Mouse (Mus musculus): ENCODE results near the gene Tcp11. TPM values are rescaled to one million over a fixed set of nuclear protein-coding genes. Genes with fewer than 3 reads are reported as not detected.

The Tcp11 gene
- polyA plus RNA-seq, 1 experiment: 5.0 TPM

GRCm38 (mm10) chr17:28025541-28025961, 54.9 kb downstream of the Tcp11 start:
- H3K27ac ChIP-seq (ENCODE audit: control insufficient read depth, insufficient read depth, low read length): no peak overlapping the region
- H3K36me3 ChIP-seq (ENCODE audit: control insufficient read depth, insufficient read depth, low read length): peaks cover 5% of the 10 kb centered on the region; the same call in 1 of the 2 replicates
- H3K4me1 ChIP-seq (replicated peaks; ENCODE audit: control insufficient read depth, insufficient read depth, low read length): peaks cover 24% of the 10 kb centered on the region
- H3K4me3 ChIP-seq (ENCODE audit: control insufficient read depth, insufficient read depth, low read length): no peak overlapping the region
- WGBS: 84% methylated on average over 5 of the region's 5 CpGs
- DNase-seq: no peak
- H3K27me3 ChIP-seq (ENCODE audit: control insufficient read depth, insufficient read depth, low read length): no peaks in the 10 kb centered on the region
- no peak for TF ChIP-seq CTCF (IDR thresholded peaks at IDR 0.05; ENCODE audit: borderline replicate concordance, control insufficient read depth, extremely low read depth, insufficient read depth, low read length, poor library complexity)
- no peak for TF ChIP-seq POLR2A (IDR thresholded peaks at IDR 0.05; ENCODE audit: control insufficient read depth, extremely low read depth, insufficient read depth, low read length, poor library complexity)

- H3K27ac ChIP-seq (ENCODE audit: control insufficient read depth, insufficient read depth, low read length): no peak overlapping the region
- H3K27me3 ChIP-seq (ENCODE audit: control insufficient read depth, insufficient read depth, low read length): no peaks in the 10 kb centered on the region
- no peak overlapping the region for H3K4me3 ChIP-seq (ENCODE audit: control insufficient read depth, insufficient read depth, low read length)
- no peak for DNase-seq
- peaks cover 5% of the 10 kb centered on the region; the same call in 1 of the 2 replicates for H3K36me3 ChIP-seq (ENCODE audit: control insufficient read depth, insufficient read depth, low read length)
- H3K4me1 ChIP-seq (replicated peaks; ENCODE audit: control insufficient read depth, insufficient read depth, low read length): peaks cover 40% of the 10 kb centered on the region
- TF ChIP-seq POLR2A (IDR thresholded peaks at IDR 0.05; ENCODE audit: control insufficient read depth, extremely low read depth, insufficient read depth, low read length, poor library complexity) (no peak), CTCF (IDR thresholded peaks at IDR 0.05; ENCODE audit: borderline replicate concordance, control insufficient read depth, extremely low read depth, insufficient read depth, low read length, poor library complexity) (no peak)
- WGBS: 77% methylated on average over 22 of the region's 22 CpGs
Measured at GRCm38 (mm10) chr17:28022854-28023655, 57.4 kb downstream of the Tcp11 start.

- no peak overlapping the region for H3K4me3 ChIP-seq (ENCODE audit: control insufficient read depth, insufficient read depth, low read length)
- H3K4me1 ChIP-seq (replicated peaks; ENCODE audit: control insufficient read depth, insufficient read depth, low read length): peaks cover 50% of the 10 kb centered on the region
- no peaks in the 10 kb centered on the region; the same call in 1 of the 2 replicates for H3K36me3 ChIP-seq (ENCODE audit: control insufficient read depth, insufficient read depth, low read length)
- no peak for TF ChIP-seq CTCF (IDR thresholded peaks at IDR 0.05; ENCODE audit: borderline replicate concordance, control insufficient read depth, extremely low read depth, insufficient read depth, low read length, poor library complexity)
- TF ChIP-seq POLR2A (IDR thresholded peaks at IDR 0.05; ENCODE audit: control insufficient read depth, extremely low read depth, insufficient read depth, low read length, poor library complexity): no peak
- H3K27ac ChIP-seq (ENCODE audit: control insufficient read depth, insufficient read depth, low read length): no peak overlapping the region
- 94% methylated on average over 10 of the region's 10 CpGs for WGBS
- DNase-seq: no peak
- no peaks in the 10 kb centered on the region for H3K27me3 ChIP-seq (ENCODE audit: control insufficient read depth, insufficient read depth, low read length)
Measured at GRCm38 (mm10) chr17:28021911-28022310, 58.5 kb downstream of the Tcp11 start.

- no peaks in the 10 kb centered on the region for H3K27me3 ChIP-seq (ENCODE audit: control insufficient read depth, insufficient read depth, low read length)
- peaks cover 66% of the 10 kb centered on the region for H3K4me1 ChIP-seq (replicated peaks; ENCODE audit: control insufficient read depth, insufficient read depth, low read length)
- no peaks in the 10 kb centered on the region for H3K36me3 ChIP-seq (ENCODE audit: control insufficient read depth, insufficient read depth, low read length)
- TF ChIP-seq POLR2A (IDR thresholded peaks at IDR 0.05; ENCODE audit: control insufficient read depth, extremely low read depth, insufficient read depth, low read length, poor library complexity) (no peak), CTCF (IDR thresholded peaks at IDR 0.05; ENCODE audit: borderline replicate concordance, control insufficient read depth, extremely low read depth, insufficient read depth, low read length, poor library complexity) (no peak)
- DNase-seq: no peak
- H3K4me3 ChIP-seq (ENCODE audit: control insufficient read depth, insufficient read depth, low read length): no peak overlapping the region
- WGBS: 89% methylated on average over 21 of the region's 21 CpGs
- H3K27ac ChIP-seq (ENCODE audit: control insufficient read depth, insufficient read depth, low read length): no peak overlapping the region
Measured at GRCm38 (mm10) chr17:28019785-28020696, 60.4 kb downstream of the Tcp11 start.

- TF ChIP-seq CTCF (IDR thresholded peaks at IDR 0.05; ENCODE audit: borderline replicate concordance, control insufficient read depth, extremely low read depth, insufficient read depth, low read length, poor library complexity) (no peak), POLR2A (IDR thresholded peaks at IDR 0.05; ENCODE audit: control insufficient read depth, extremely low read depth, insufficient read depth, low read length, poor library complexity) (no peak)
- Histone ChIP-seq H3K4me3 (ENCODE audit: control insufficient read depth, insufficient read depth, low read length) (no peak overlapping the region), H3K36me3 (ENCODE audit: control insufficient read depth, insufficient read depth, low read length) (no peaks in the 10 kb centered on the region), H3K27ac (ENCODE audit: control insufficient read depth, insufficient read depth, low read length) (no peak overlapping the region), H3K4me1 (replicated peaks; ENCODE audit: control insufficient read depth, insufficient read depth, low read length) (peaks cover 76% of the 10 kb centered on the region), H3K27me3 (ENCODE audit: control insufficient read depth, insufficient read depth, low read length) (no peaks in the 10 kb centered on the region)
- WGBS: 84% methylated on average over 11 of the region's 11 CpGs
- DNase-seq: no peak
Measured at GRCm38 (mm10) chr17:28018776-28019175, 61.7 kb downstream of the Tcp11 start.

- TF ChIP-seq POLR2A (IDR thresholded peaks at IDR 0.05; ENCODE audit: control insufficient read depth, extremely low read depth, insufficient read depth, low read length, poor library complexity): no peak
- no peak for TF ChIP-seq CTCF (IDR thresholded peaks at IDR 0.05; ENCODE audit: borderline replicate concordance, control insufficient read depth, extremely low read depth, insufficient read depth, low read length, poor library complexity)
- Histone ChIP-seq H3K36me3 (ENCODE audit: control insufficient read depth, insufficient read depth, low read length) (no peaks in the 10 kb centered on the region), H3K27me3 (ENCODE audit: control insufficient read depth, insufficient read depth, low read length) (no peaks in the 10 kb centered on the region), H3K4me1 (replicated peaks; ENCODE audit: control insufficient read depth, insufficient read depth, low read length) (peaks cover 76% of the 10 kb centered on the region), H3K4me3 (ENCODE audit: control insufficient read depth, insufficient read depth, low read length) (no peak overlapping the region), H3K27ac (ENCODE audit: control insufficient read depth, insufficient read depth, low read length) (no peak overlapping the region)
- no peak for DNase-seq
- WGBS: 88% methylated on average over 6 of the region's 6 CpGs
Measured at GRCm38 (mm10) chr17:28018344-28018743, 62.1 kb downstream of the Tcp11 start.

Other genes starting within 250 kb of the Tcp11 start
- 192 and 207 TPM in 2 replicates for gene Snrpc, start 242.5 kb downstream of the Tcp11 start, polyA plus RNA-seq (2012; rRNA removed)
- 4.4 and 4.7 TPM in 2 replicates for gene Uhrf1bp1, start 224.2 kb downstream of the Tcp11 start, polyA plus RNA-seq (2012; rRNA removed)
- 103 and 109 TPM in 2 replicates for gene Anks1, start 171.3 kb downstream of the Tcp11 start, polyA plus RNA-seq (2012; rRNA removed)
- gene Taf11, start 170.8 kb downstream of the Tcp11 start, polyA plus RNA-seq (2012; rRNA removed): 12.5 and 13.6 TPM in 2 replicates
- gene Scube3, start 61.5 kb upstream of the Tcp11 start, polyA plus RNA-seq (2012; rRNA removed): 1.6 and 3.0 TPM in 2 replicates
- 55.5 and 55.7 TPM in 2 replicates for gene Zfp523, start 96.5 kb upstream of the Tcp11 start, polyA plus RNA-seq (2012; rRNA removed)
- gene Def6, start 127.1 kb upstream of the Tcp11 start, polyA plus RNA-seq (2012; rRNA removed): 247 and 277 TPM in 2 replicates
- 50.7 and 51.6 TPM in 2 replicates for gene Ppard, start 152.1 kb upstream of the Tcp11 start, polyA plus RNA-seq (2012; rRNA removed)
- gene Fance, start 232.9 kb upstream of the Tcp11 start, polyA plus RNA-seq (2012; rRNA removed): 31.3 and 37.7 TPM in 2 replicates
- 3,187 and 3,626 TPM in 2 replicates for gene Rpl10a, start 247.8 kb upstream of the Tcp11 start, polyA plus RNA-seq (2012; rRNA removed)